Mouse (Mus musculus) spleen, adult 2 months (tissue): ENCODE data around the gene Ptpn13.

Experiments used
- CTCF ChIP-seq: fragments of 200-500 bp; IDR thresholded peaks from 2 replicates; pipeline ENCODE4 v1.5.1; 2011; ENCODE audit warnings: mild to moderate bottlenecking, inconsistent platforms; ENCODE audit not compliant: insufficient read depth, insufficient read length, insufficient replicate concordance; ENCODE audit errors: extremely low read depth
- POLR2A ChIP-seq: fragments of 200-500 bp; IDR thresholded peaks from 2 replicates; pipeline ENCODE4 v1.6.1; 2011; ENCODE audit warnings: low read depth, low read length, inconsistent platforms

- no peak for TF ChIP-seq CTCF
- TF ChIP-seq POLR2A, result no peak
Measured at GRCm38 (mm10) chr5:103473467-103474096, 48.6 kb downstream of the Ptpn13 start.
